Mouse (Mus musculus) T-helper 1 cell (primary cell): ENCODE measurements around the gene Xpr1.

Source experiments
- in situ Hi-C: fragments of 300-600 bp; cut with MboI, MseI; formaldehyde crosslinking; loops from one replicate; pipeline ENCODE4 v1.15.1; 2025; ENCODE audit warnings: high pct_unique_total_duplicates

Gene Xpr1

GRCm38 (mm10) chr1:155416701-155417677 lies at the start of gene Xpr1:
Gene Xpr1, minus strand, starts transcription at chr1:155417415.
- in situ Hi-C loops = no loop called here

GRCm38 (mm10) chr1:155463442-155463841 lies 46.2 kb upstream of the Xpr1 start:
- in situ Hi-C loops = loop anchor here (25.0 kb wide), 1 partner anchor 1026 kb away; no protein-coding TSS in a partner anchor

GRCm38 (mm10) chr1:155462582-155462981 lies 45.4 kb upstream of the Xpr1 start:
- in situ Hi-C loops = loop anchor here (25.0 kb wide), 1 partner anchor 1025 kb away; no protein-coding TSS in a partner anchor

- in situ Hi-C loops = loop anchor here (25.0 kb wide), 1 partner anchor 1020 kb away; no protein-coding TSS in a partner anchor
Measured at GRCm38 (mm10) chr1:155457532-155457931, 40.3 kb upstream of the Xpr1 start.

- in situ Hi-C loops = loop anchor here (25.0 kb wide), 1 partner anchor 1016 kb away; no protein-coding TSS in a partner anchor
Measured at GRCm38 (mm10) chr1:155453180-155453579, 36.0 kb upstream of the Xpr1 start.

- in situ Hi-C loops = no loop called here
Measured at GRCm38 (mm10) chr1:155448932-155449331, 31.7 kb upstream of the Xpr1 start.

GRCm38 (mm10) chr1:155447277-155447676 lies 30.1 kb upstream of the Xpr1 start:
- in situ Hi-C loops = no loop called here

- in situ Hi-C loops = no loop called here
Measured at GRCm38 (mm10) chr1:155443115-155443514, 25.9 kb upstream of the Xpr1 start.

- in situ Hi-C loops = no loop called here
Measured at GRCm38 (mm10) chr1:155442521-155443001, 25.3 kb upstream of the Xpr1 start.

GRCm38 (mm10) chr1:155439551-155439950 lies 22.3 kb upstream of the Xpr1 start:
- in situ Hi-C loops = no loop called here

- in situ Hi-C loops = no loop called here
Measured at GRCm38 (mm10) chr1:155438525-155438924, 21.3 kb upstream of the Xpr1 start.

GRCm38 (mm10) chr1:155429304-155429703 lies 12.1 kb upstream of the Xpr1 start:
- in situ Hi-C loops = no loop called here

- in situ Hi-C loops = no loop called here
Measured at GRCm38 (mm10) chr1:155427126-155427865, 10.1 kb upstream of the Xpr1 start.

GRCm38 (mm10) chr1:155425743-155426315 lies 8.6 kb upstream of the Xpr1 start:
- in situ Hi-C loops = no loop called here

GRCm38 (mm10) chr1:155425285-155425684 lies 8.1 kb upstream of the Xpr1 start:
- in situ Hi-C loops = no loop called here

GRCm38 (mm10) chr1:155423801-155424200 lies 6.6 kb upstream of the Xpr1 start:
- in situ Hi-C loops = no loop called here

GRCm38 (mm10) chr1:155422022-155422421 lies 4.8 kb upstream of the Xpr1 start:
- in situ Hi-C loops = no loop called here

GRCm38 (mm10) chr1:155416147-155416700 lies 991 bp downstream of the Xpr1 start:
- in situ Hi-C loops = no loop called here

- in situ Hi-C loops = no loop called here
Measured at GRCm38 (mm10) chr1:155415421-155415820, 1.8 kb downstream of the Xpr1 start.

- in situ Hi-C loops = no loop called here
Measured at GRCm38 (mm10) chr1:155412705-155413104, 4.5 kb downstream of the Xpr1 start.

- in situ Hi-C loops = no loop called here
Measured at GRCm38 (mm10) chr1:155408577-155408966, 8.6 kb downstream of the Xpr1 start.
